Mouse (Mus musculus): ENCODE results near the gene Limk2.
A peak's percentile ranks its signal among the peaks of the same experiment; 100 is the strongest.

The Limk2 gene

DNA sequence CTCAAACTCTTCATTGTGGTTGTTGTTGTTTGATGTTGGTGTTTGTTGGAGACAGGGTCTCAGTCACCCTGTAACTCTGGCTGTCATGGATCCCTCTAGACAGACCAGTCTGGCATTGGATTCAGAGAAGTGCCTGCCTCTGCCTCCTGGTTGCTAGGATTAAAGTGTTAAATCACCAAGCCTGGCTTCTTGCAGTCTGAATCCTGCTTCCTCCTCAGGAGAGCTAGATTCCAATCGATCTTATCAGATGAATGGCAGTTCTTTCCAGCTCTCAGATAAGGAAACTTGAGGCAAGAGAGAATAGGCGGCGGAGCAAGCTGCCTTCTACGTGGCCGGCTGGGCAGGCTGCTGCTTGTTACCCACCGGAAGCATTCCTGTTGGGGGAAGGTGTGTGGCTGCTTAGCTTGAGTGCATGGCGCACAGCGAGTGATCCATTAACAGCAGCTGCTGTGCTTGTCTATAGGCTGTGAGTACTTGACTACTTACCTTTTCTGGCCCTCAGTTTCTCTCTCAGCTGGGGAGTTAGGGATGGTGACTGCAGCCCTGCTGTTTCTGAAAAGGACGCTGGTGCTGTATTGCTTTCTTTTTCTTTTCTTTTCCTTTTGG, 74.2 kb downstream of the Limk2 start:
- DNase-seq (ENCODE audit: low spot score in 2 of 2), result no peak

DNA sequence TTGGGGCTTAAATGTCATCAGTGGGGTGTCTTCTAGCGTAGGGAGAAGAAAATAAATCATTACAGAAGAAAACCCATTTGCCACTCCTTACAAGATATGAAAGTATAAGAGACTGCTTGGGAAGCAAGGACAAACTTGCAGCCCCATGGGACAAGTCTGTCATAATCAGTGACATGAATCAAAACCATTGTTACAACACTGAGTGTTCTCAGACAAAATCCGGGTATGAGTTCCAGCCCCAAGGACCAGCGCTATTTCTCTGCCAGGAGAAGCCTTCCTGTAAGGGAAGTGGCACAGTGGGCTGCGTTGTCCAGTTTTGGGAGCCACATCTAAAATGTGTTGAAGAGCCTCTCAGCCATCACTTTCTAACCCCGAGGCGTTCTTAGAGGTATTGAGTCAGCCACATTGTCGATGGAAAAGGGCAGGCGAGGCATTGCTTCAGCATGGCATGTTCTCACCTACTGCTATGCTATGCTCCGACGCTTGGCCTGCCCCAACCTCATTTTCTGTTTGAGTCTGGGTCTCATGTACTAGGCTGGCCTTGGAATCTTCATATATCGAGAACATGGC, 74.8 kb downstream of the Limk2 start:
- no peak for DNase-seq (ENCODE audit: low spot score in 2 of 2)

DNA sequence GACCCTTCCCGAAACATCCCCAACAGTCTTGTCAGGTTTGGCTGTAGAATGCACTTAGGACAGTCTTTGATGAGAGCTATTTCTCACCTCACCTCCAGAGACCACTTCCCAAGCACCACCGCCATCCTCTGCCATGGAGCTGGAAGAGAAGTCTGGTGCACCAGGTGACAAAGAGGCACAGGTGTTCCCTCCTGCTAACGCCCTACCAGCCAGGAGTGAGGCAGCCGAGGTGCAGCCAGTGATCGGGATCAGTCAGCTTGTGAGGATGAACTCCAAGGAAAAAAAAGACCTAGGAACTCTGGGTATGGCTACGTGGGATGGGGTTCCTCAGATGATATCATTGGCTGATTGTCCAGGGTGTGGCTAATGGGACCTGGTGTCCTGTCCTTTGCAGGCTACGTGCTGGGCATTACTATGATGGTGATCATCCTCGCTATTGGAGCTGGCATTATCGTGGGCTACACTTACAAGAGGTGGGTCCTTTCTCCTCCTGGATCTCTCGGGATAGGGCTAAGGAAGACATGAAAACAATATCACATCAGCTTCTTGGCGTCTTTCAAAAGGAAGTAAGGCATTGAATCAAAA, 75.8 kb downstream of the Limk2 start:
- DNase-seq (ENCODE audit: low spot score in 2 of 2), result no peak

DNA sequence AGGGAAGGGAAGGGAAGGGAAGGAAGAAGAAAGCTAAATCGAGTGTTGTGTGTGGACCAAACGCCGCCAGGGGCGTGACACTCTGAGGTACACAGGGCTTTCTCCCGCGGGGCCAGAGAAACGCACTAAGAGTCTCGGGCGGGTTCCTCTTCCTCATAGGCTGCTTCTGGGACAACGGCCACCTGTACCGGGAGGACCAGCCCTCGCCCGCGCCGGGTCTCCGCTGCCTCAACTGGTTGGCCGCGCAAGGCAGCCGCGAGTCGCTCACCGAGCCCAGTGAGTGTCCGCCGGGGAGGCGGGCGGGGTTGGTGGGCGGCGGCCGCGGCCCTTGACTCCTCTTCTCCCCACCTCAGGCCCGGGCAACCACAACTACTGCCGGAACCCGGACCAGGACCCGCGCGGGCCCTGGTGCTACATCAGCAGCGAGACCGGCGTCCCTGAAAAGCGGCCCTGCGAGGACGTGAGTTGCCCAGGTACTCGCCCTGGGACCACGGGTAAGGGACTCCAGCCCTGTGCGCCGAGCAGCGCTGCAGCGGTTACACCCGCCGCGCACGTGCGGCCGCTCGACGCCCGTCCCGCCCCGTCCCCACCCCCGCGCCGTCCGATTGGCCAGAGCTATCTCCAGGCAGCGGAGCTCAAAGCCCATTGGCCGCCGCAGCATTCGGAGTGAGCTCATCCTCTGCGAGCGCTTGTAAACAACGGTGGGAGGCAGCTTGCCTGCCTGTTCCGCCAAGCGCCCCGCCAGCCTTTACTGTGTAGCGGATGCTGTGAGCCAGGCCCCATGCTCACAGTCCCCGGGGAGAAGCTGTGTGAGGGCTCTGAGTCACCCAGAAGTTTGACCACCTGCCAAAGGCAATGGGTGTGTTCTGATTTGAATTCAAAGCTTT, 77.0 kb downstream of the Limk2 start:
- DNase-seq (ENCODE audit: low spot score in 2 of 2), result peak; percentile 79 to 84

DNA sequence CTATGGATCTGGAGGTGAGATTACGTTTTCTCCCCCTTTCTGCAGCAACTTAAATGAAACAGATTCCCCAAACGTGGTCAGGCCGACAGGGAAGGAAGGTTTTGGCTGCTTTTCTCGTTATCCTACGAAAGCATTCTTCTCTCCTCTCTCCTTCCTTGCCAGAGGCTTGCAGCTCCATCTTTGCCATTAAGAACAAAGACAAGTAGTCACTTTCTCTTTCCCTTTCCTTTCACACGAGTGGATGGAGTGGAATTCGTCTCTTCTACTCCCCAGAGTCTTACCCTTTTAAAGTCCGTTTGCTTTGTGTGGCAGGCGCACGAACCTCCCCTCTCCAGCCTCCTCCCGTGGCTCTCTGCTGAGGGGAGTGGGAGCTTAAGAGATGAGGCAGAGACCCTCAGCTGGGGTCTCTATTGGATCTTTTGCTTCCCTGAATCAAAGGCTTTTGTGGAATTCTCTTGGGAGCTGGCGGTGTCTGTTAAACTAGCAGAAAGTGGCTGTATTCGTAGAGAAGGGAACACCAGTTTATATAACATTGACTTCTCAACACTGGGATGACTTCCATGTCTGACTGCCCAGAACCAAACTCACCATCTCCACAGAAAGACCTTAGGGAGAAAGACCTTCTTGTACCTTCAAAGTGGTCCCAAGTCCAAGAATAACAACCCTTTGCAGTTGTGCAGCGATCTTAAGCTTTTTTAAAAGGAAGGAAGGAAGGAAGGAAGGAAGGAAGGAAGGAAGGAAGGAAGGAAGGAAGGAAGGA, 77.8 kb downstream of the Limk2 start:
- DNase-seq (ENCODE audit: low spot score in 2 of 2), result no peak

DNA sequence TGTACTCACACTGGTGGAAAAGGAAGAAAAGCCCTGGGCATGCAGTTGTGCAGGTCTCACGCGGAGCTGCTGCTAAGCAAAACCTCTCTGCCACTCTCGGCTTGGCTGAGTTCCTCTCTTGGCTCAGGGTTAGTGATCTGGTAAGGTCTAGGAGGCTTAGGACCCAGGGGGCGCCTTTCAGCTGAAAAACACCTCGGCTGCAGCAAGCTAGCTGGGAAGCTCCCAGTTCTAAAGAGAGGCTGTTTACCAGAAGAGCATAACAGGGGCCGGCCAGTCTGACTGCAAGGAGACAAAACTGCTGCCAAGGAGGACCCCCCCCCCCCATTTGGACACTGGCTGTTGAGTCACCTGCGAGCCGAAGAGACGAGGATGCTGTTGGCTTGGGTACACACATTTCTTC, 78.4 kb downstream of the Limk2 start:
- DNase-seq (ENCODE audit: low spot score in 2 of 2), result peak; percentile 60 to 72

DNA sequence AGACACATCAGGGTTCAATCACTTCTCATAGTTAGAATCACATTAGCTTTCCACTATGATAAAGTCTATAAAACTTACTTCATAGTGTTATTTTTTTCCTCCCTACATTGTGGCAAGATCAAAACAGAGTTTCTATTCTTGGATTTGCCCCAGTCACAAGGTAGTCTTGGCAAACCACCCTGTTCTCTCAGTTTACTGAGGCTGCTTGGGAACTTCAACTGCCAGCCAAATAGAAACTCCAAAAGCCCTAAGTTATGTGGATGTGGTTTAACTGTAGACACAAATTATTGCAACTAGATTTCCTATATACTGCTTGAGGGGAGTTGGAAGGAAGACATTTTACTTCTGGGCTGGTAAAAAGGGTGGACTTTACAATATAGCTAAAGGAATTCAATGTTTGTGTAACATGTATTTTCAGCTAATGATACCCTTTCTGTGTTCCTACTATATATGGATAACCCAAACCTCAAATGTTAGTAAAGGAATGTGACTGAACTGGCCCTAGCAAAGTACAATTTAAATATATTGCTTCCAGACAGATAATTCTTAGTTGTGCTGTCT, 79.0 kb downstream of the Limk2 start, which contains the start of gene Pik3ip1:
Pik3ip1 (plus strand) TSS at position 511 of the 561 bp plus-strand sequence.
- DNase-seq (ENCODE audit: low spot score in 2 of 2), result no peak

DNA sequence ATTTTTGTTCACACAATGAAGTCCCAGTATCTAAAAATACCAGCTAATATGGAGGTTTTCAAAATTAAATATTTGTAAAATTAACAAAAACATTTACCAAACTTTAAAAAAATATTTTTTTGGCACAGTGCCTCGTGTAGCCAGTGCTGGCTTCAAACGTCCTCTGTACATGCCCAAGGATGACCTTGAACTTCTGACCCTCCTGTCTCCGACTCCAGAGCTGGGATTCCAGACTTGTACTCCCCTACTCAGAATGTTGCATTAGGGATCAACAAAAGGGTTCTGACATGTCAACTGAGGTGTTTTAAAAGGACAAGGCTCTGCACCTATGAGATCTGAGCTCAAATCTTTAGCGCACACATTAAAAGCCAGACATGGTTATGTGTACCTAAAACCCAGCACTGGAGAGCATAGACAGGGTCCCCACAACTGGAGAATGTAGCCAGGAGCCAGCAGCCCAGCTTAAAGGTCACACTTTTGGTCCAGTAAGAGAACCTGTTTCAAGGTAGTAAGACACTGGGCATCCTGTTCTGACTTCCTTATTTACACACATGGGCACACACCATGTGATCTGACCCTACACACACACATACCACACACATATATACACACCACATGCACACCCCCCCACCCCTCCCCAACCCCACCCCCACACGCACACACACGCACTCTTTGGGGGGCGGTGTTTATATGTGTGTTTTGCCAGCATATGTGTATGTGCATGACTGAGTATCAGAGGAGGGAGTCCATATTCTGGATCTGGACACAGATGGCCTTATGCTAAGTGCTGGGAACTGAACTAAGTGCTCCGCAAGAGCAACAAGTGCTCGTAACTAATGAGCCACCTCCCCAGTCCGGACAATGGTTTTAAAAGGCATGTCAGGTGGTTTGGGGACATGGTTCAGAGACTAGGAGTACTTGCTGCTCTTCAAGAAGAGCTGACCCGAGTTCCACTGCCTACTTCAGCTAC, 79.9 kb downstream of the Limk2 start:
- no peak for DNase-seq (ENCODE audit: low spot score in 2 of 2)

DNA sequence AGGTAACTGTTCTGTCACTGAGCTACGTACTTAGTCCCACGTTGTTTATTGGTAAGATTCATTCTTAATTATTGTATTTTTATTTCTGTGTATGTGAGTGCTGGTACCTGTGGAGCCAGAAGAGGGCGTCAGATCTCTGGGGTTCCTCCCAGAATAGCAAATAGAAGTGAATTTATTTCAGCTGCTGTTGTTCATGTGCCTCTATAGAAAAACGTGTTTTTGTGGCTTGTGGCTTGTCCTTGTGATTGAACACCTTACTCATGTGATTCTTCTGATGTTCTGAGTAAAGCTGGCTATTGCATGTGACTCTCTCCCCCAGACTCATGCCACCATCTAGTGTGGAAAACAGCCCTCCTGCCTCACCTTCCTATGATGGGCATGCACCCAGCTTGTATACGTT, 80.7 kb downstream of the Limk2 start:
- no peak for DNase-seq (ENCODE audit: low spot score in 2 of 2)

DNA sequence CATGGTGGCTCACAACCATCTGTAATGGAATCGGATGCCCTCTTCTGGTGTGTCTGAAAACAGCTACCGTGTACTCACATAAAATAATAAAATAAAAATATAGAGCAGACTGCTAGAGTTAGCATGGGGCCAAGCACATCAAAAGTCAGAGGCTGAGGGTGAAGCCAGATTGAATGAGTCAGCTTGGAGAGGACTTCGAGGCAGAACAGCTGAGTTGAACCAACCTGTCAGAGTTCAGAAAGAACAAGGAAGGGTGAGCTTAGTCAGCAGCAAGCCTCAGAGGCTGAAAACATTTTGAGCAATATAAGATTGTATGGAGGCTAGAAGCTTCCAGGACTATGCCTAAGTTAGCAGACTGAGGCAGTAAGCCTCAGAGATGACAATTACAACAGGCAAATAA, 90.7 kb downstream of the Limk2 start:
- DNase-seq (ENCODE audit: low spot score in 2 of 2), result no peak

DNA sequence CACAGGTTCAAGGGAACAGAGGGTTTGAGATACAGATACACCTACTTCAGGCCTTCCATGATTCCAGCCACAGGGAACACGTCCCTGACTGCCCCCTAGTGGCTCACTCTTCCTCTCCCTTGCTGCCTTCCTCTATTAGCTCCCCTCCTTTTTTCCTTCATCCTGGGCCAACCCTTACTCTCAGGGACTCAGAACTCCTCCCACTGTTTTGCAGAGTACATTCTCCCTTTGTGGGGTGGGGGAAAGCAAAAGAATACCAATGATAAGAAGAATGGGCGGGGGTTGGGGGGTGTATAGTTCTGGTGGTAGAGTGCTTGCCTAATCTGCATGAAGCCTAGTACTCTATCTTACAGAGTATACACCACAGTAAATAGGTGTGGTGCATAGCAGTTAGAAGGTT, 94.8 kb downstream of the Limk2 start:
- no peak for DNase-seq (ENCODE audit: low spot score in 2 of 2)

DNA sequence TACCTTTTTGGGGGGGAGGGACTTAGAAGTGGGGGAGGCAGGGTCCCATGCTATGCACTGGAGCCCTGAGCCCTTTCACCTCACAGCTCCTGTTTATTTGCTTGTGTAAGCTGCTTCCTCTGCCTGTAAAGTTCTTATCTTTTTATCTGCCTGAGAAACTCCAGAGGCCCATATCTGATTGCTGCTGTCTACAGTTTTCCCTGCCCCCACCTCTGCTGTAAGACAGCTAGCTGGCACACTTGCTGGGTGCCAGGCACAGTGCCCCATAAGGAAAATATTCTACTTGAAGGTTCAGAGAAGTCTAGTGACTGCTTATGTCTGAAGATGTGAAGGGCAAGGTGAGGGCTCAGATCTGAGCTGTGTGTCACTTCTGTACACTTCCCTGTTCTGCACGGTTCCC, 95.7 kb downstream of the Limk2 start:
- no peak for DNase-seq (ENCODE audit: low spot score in 2 of 2)

DNA sequence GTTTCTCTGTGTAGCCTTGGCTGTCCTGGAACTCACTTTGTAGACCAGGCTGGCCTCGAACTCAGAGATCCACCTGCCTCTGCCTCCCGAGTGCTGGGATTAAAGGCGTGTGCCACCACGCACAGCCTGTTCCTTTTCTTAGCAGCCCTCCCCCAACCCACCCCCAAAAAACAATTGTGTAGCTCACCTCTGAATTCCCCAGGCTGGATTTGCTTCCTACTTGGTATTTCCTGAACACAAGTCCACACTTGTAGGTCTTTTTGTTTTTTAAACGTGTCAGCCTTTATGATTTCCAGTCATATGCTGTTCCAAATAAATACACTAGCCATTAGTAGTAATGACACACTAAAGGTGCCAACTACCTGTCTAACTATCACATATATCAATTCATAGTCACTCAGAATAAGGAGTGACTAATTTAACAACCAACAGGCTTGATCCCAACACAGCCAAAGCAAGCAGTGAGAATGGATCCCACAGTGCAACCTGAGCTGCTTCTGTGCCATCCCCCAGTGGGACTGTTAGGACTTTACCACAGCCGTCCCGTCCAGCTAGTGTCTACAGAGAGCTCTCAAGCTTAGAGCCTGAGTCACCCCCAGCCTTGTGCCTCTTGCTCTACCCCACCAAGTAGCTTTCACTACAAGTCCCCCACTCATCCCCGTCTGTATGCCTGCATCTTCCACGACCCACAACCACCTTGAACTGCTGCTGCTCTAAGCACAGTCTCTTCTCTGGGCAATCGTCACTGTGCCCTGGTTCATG, 97.2 kb downstream of the Limk2 start:
- no peak for DNase-seq (ENCODE audit: low spot score in 2 of 2)

DNA sequence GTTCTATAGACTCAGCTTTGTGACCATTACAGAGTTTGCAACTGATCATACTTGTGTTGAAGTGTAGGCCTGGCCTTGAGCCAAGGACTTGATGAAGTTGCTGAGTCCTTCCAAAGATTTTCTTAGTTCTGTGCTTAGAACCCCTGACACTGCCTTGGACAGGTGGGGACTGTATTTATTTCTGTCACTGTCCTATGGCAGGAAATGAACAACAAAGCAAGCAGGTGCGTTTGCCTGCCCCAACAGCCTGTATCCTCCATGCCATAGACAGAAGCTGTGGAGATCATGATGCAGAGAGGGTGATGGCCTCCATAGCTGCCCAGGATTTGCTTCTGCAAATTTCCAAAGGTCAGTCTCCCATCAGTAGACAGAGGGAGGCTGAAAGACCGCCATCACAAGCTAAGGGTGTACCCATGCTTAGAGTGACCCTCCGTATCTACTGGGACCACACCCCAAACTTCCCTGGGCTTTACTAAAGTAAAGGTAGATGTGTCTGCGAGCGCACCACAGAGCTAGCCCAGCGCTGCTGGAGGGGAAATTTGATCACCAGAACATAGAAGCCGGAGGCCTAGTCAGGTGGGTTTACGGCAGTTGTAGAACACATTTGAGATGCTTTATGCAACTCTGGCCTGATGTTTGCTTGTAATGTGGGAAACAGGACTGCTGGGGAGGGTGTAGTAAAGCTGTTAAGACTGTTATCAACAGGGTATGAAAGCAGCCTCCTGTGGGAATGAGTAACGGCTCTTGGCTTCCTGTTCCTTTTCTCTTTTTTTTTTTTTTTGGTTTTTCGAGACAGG, 98.0 kb downstream of the Limk2 start:
- no peak for DNase-seq (ENCODE audit: low spot score in 2 of 2)

DNA sequence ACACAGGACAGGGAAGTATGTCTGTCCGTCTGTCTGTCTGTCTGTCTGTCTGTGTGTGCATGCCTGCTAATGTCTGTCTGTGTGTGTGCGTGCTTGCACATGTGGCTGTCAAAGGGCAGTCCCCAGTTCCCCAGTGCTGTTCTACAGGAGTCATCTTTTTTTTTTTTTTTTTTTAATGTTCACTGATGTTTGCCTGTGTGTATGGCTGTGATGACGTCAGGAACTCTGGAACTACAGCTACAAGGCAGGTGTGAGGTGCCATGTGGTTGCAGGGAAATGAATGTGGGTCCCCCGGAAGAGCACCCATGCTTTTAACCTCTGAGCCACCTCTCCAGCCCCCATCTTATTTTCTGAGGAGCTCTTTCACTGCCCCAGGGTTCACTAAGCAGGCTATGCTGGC, 99.1 kb downstream of the Limk2 start:
- DNase-seq (ENCODE audit: low spot score in 2 of 2), result no peak

DNA sequence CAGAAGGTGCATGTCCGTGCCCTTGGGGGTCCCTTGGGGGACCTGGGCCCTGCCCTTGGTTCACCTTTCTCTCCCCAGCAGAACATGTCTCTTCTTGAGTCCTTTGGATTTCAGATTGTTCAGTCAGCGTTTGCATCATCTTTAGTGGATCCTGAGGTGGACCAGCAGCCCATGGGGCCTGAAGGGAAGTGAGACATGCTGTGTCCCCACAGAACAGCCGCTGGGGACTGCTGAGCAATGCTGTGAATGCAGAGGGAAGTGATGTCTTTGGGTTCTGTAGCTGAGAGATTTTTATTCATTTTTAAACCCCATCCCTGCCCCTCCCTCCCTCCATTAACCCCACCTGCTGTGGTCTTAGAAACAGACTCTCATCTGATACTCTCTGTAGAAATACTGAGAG, 101.1 kb downstream of the Limk2 start:
- DNase-seq (ENCODE audit: low spot score in 2 of 2), result no peak

DNA sequence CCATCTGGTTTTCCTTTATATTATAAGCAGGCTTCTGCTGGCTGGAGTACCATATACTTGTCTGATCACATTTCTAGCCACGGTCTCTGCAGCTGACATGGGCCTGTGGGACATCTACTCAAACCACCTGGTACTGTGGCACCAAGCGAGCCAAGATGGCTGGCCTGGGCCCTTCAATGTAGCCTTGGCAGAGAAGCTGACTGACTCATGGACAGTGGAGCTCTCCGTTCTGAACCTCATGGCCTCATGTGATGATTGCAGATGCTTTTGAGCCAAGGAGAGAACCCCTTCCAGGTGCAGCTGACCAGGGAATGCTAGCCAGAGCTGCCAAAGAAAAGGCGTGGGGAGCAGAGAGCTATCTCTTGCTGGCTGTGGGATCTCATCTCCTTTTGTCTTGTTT, 103.2 kb downstream of the Limk2 start:
- no peak for DNase-seq (ENCODE audit: low spot score in 2 of 2)

DNA sequence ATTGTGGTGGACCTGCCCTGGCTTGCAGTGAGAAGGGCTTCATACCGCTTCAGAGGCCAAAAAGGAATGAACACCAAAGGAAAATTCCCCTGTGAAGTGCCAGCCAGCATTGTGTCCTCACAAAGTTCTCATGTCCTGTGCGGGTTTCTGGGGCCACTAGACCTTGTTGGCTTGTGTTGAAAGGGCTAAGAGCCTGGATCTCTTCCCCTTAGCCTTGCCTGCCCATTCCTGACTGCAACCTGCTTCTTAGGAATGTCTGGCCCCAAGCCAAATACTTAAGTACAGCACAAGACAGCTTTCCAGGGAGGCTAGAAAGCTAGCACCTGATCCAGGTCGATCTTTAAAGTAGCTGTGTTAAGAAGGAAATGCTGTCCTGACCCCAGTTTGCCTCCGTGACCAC, 106.2 kb downstream of the Limk2 start:
- no peak for DNase-seq (ENCODE audit: low spot score in 2 of 2)

DNA sequence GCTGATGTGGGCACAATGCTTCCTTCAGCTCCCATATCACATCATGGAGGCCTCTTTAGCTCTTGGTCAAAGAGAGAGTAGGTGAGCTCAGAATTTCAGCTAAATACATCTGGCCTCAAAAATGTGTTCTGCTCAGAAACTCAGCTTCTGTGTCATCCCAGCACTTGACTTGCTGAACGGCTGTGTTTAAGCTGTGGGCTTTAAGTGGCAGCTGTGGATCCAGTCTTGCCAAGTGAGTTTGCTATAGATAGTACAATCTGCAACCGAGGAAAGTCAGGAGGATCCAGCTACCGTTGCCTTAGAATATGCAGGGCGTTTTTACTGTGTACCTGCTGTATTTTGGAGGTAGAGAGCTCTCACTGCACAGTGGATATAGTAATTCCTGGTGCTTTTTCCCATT, 106.6 kb downstream of the Limk2 start:
- DNase-seq (ENCODE audit: low spot score in 2 of 2), result no peak
